25 mouse cellular contexts compared by ENCODE assay signal in genomic region chr4:28542696-28543328, GRCm38 (mm10).
DNase-seq lines count a peak whose midpoint lies in the region; ATAC-seq lines count a peak whose summit lies in the region.
"Had no signal": no experiment of that assay in that cellular context is flagged by ENCODE, and none has a peak within 500 bp of the region (broad histone marks: within the 10 kb centered on the region; RNA-seq: fewer than 3 reads in every experiment).

No protein-coding gene starts in this region.

- no peak for ATAC-seq in lung, embryonic 15.5 days (ENCODE audit: borderline replicate concordance, extremely low read depth, low FRiP score, low TSS enrichment)
- peak; percentile 87 for ATAC-seq in kidney, embryonic 15.5 days (replicated peaks; ENCODE audit: low FRiP score)
- ATAC-seq: activated CD4-positive, CD25-positive, alpha-beta regulatory T cell, adult 4 months; forebrain, embryonic 16.5 days had no signal

- DNase-seq in kidney, adult 11 months = peak; percentile 7
- no peak for DNase-seq in kidney, postnatal 10 days
- no peak for DNase-seq in lung, postnatal 4 days
- no peak for DNase-seq in ovary, adult 18-20 months (ENCODE audit: low spot score)
- DNase-seq in embryo, embryonic 9.5 days (ENCODE audit: extremely low spot score) = no peak
- DNase-seq: adrenal gland, adult 2 months; adrenal gland, postnatal 36 days; B cell, adult 2 months; cerebellum, adult 18-20 months; cerebellum, postnatal 10 days; left cerebral cortex, postnatal 4 days; liver, embryonic 13.5 days; lung, adult 2 months; midbrain, embryonic 14.5 days; right cerebral cortex, postnatal 25 days; spleen, adult 18-20 months; thymus, adult 18-20 months; thymus, postnatal 25 days had no signal

- H3K4me2 ChIP-seq in lung, embryonic 15.5 days = no peak overlapping the region
- no peak overlapping the region for H3K4me2 ChIP-seq in kidney, embryonic 15.5 days
- H3K4me2 ChIP-seq: hindbrain, embryonic 14.5 days; liver, embryonic 13.5 days had no signal

- 0 out of 2 replicates have a peak, but pooled peaks cover 4% of the 10 kb centered on the region for H3K4me1 ChIP-seq in lung, embryonic 15.5 days
- peaks cover 1% of the 10 kb centered on the region for H3K4me1 ChIP-seq in kidney, embryonic 15.5 days
- H3K4me1 ChIP-seq: liver, embryonic 13.5 days had no signal

- H3K36me3 ChIP-seq in lung, embryonic 15.5 days = no peaks in the 10 kb centered on the region
- H3K36me3 ChIP-seq in kidney, embryonic 15.5 days = no peaks in the 10 kb centered on the region
- H3K36me3 ChIP-seq: liver, embryonic 13.5 days had no signal

- no peak overlapping the region for H3K9ac ChIP-seq in lung, embryonic 15.5 days
- H3K9ac ChIP-seq in kidney, embryonic 15.5 days = no peak overlapping the region
- H3K9ac ChIP-seq: hindbrain, embryonic 14.5 days; liver, embryonic 13.5 days had no signal

- no peaks in the 10 kb centered on the region for H3K27me3 ChIP-seq in lung, embryonic 15.5 days
- no peaks in the 10 kb centered on the region for H3K27me3 ChIP-seq in kidney, embryonic 15.5 days
- H3K27me3 ChIP-seq: liver, embryonic 13.5 days had no signal

- 0 out of 2 replicates have a peak overlapping the region, but pooled peaks have one; percentile 15 for H3K27ac ChIP-seq in lung, embryonic 15.5 days
- H3K27ac ChIP-seq in kidney, embryonic 15.5 days = peak overlapping the region; percentile 78
- H3K27ac ChIP-seq: hindbrain, embryonic 14.5 days; liver, embryonic 13.5 days; stomach, postnatal 0 days had no signal

- no peak overlapping the region for H3K4me3 ChIP-seq in lung, embryonic 15.5 days
- H3K4me3 ChIP-seq in kidney, embryonic 15.5 days (replicated peaks) = no peak overlapping the region
- H3K4me3 ChIP-seq: erythroblast, embryonic 14.5 days; liver, embryonic 13.5 days had no signal

- WGBS in lung, embryonic 15.5 days = 62% methylated on average over 1 of the region's 1 CpGs
- WGBS in kidney, embryonic 15.5 days = 43% methylated on average over 1 of the region's 1 CpGs

- no peaks in the 10 kb centered on the region for H3K9me3 ChIP-seq in lung, embryonic 15.5 days
- H3K9me3 ChIP-seq in kidney, embryonic 15.5 days (replicated peaks) = no peaks in the 10 kb centered on the region
- H3K9me3 ChIP-seq: liver, embryonic 13.5 days had no signal
